Mouse (Mus musculus): ENCODE measurements around the gene Pxk. TPM values are rescaled to one million over a fixed set of nuclear protein-coding genes. Genes with fewer than 3 reads are reported as not detected.

The Pxk gene
- polyA plus RNA-seq, 1 experiment from 2014 or later, result 44.7 TPM

DNA sequence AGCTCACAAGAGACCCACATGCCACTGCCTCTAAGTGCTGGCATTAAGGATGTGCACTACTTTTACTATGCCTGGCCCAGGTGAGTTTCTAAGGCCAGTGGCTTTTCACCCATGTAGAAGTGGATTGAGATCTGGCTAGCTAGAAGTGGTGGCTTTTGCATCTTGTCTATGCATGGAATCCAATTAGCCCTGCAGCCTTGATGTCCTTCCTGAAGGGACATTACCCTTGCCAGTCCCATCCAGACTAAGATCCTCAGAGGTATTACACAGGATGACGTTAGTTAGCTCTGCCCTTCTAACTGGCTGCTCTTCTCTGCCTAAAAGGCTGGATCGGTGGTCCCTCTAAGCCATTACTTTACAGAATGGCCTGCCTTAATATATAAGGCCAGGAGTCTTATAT is 115.0 kb downstream of the Pxk start:
- Histone ChIP-seq H3K27me3 (ENCODE audit: control insufficient read depth, insufficient read depth, low read length) (no peaks in the 10 kb centered on the region), H3K4me2 (ENCODE audit: low read depth, low read length) (no peak overlapping the region), H3K4me3 (replicated peaks; ENCODE audit: low read length) (no peak overlapping the region), H3K27ac (ENCODE audit: low read length) (no peak overlapping the region), H3K9me3 (replicated peaks; ENCODE audit: control insufficient read depth, low read length) (no peaks in the 10 kb centered on the region), H3K36me3 (ENCODE audit: control insufficient read depth, insufficient read depth, low read length) (no peaks in the 10 kb centered on the region), H3K4me1 (ENCODE audit: control insufficient read depth, insufficient read depth, low read length) (peaks cover 20% of the 10 kb centered on the region), H3K9ac (ENCODE audit: low read length) (no peak overlapping the region)
- 84% methylated on average over 2 of the region's 2 CpGs for WGBS
- ATAC-seq (ENCODE audit: insufficient read depth, low FRiP score), result no peak

DNA sequence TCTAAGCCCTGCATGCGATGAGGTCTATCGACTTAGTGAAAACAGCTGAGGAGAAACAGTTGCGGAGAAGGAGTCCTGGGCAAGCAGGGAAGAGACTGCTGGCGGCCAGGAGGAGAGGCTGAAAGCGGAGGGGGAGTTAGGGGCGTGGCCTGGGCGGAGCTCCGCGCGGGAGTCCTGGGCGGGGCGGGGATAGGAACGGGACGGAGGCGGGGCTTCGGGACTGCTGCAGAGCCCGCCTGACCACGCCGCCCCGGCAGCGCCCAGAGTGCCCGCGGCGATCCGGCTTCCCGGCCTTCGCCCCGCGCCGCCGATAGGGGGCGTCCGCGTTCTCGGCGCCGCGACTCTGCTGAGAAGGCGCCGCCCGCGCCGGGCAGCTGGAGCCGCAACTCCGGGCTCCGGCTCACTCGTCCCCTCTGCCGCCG is 115.8 kb downstream of the Pxk start, which contains the start of gene Kctd6:
TSS of gene Kctd6 (plus strand) at position 338 of the 422 bp plus-strand sequence.
- Histone ChIP-seq H3K27ac (ENCODE audit: low read length) (peak within 1 kb of the TSS; percentile 94), H3K4me1 (ENCODE audit: control insufficient read depth, insufficient read depth, low read length) (peaks cover 20% of the 10 kb centered on the region), H3K9ac (ENCODE audit: low read length) (peak within 1 kb of the TSS; percentile 98), H3K27me3 (ENCODE audit: control insufficient read depth, insufficient read depth, low read length) (no peaks in the 10 kb centered on the region), H3K4me2 (ENCODE audit: low read depth, low read length) (peak within 1 kb of the TSS; percentile 64), H3K36me3 (ENCODE audit: control insufficient read depth, insufficient read depth, low read length) (no peaks in the 10 kb centered on the region), H3K9me3 (replicated peaks; ENCODE audit: control insufficient read depth, low read length) (no peaks in the 10 kb centered on the region), H3K4me3 (replicated peaks; ENCODE audit: low read length) (peak within 1 kb of the TSS; percentile 73)
- peak; percentile 99 for ATAC-seq (ENCODE audit: insufficient read depth, low FRiP score)
- WGBS, result under 1% methylated on average over 29 of the region's 49 CpGs

Other genes with a start within 250 kb of the Pxk start
- gene Gm45521, start 140.9 kb upstream of the Pxk start, polyA plus RNA-seq (2015; fragmentation: Nextera tagmentation; extraction: Ambion mirVana), result not detected in 2 replicates
- 2.3 and 3.0 TPM in 2 replicates for gene Dnase1l3, start 103.6 kb upstream of the Pxk start, polyA plus RNA-seq (2015; fragmentation: Nextera tagmentation; extraction: Ambion mirVana)
- 28.3 and 34.6 TPM in 2 replicates for gene Abhd6, start 95.3 kb upstream of the Pxk start, polyA plus RNA-seq (2015; fragmentation: Nextera tagmentation; extraction: Ambion mirVana)
- 47.3 and 57.0 TPM in 2 replicates for gene Rpp14, start 17.8 kb upstream of the Pxk start, polyA plus RNA-seq (2015; fragmentation: Nextera tagmentation; extraction: Ambion mirVana)
- gene Pdhb, start 74.8 kb downstream of the Pxk start, polyA plus RNA-seq (2015; fragmentation: Nextera tagmentation; extraction: Ambion mirVana), result 178 and 191 TPM in 2 replicates
- 2.0 and 3.0 TPM in 2 replicates for gene Kctd6, start 115.9 kb downstream of the Pxk start, polyA plus RNA-seq (2015; fragmentation: Nextera tagmentation; extraction: Ambion mirVana)
- gene Acox2, start 161.1 kb downstream of the Pxk start, polyA plus RNA-seq (2015; fragmentation: Nextera tagmentation; extraction: Ambion mirVana), result 2.2 and 3.8 TPM in 2 replicates
- gene Fam107a, start 219.8 kb downstream of the Pxk start, polyA plus RNA-seq (2015; fragmentation: Nextera tagmentation; extraction: Ambion mirVana), result 0.25 and 0.55 TPM in 2 replicates